Mouse (Mus musculus) G1E (cell line): ENCODE results near the gene Zc3h18.

Experiments used
- CTCF ChIP-seq: IDR thresholded peaks from 2 replicates; pipeline ENCODE4 v1.5.1; 2012; ENCODE audit warnings: low read depth, low read length, inconsistent platforms, mixed read lengths
- GATA1 ChIP-seq: IDR thresholded peaks from 2 replicates; pipeline ENCODE4 v1.6.1; 2012; ENCODE audit warnings: borderline replicate concordance, low read length, inconsistent platforms, mixed read lengths
- GATA2 ChIP-seq: IDR thresholded peaks from 2 replicates; pipeline ENCODE4 v1.6.1; 2012; ENCODE audit warnings: low read depth, low read length, inconsistent platforms, borderline replicate concordance

DNA sequence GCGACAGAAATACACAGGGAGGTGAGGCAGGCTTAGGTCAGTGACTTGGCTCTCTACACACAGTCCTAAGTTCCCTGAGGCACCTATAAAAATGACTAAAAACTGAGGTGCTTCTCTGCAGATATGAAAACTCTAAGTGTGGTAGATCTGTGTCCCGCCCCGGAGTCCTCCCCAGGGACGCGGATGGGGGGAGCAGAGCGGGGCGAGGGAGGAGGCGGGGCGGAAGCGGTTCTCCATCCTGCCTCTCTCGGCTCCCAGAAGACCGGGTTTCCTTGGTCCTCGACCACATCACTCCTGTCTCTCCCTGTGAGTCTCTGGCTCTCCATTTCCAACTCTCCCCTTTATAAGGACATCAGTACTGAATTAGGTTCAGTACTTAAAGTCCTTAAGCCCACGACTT is 32.7 kb upstream of the Zc3h18 start:
- TF ChIP-seq GATA1 (no peak), CTCF (no peak), GATA2 (no peak)
